Mouse (Mus musculus) lung, postnatal 0 days (tissue): ENCODE measurements at regions not wholly inside any gene's neighbourhood (a gene's known extent, or its start where the extent isn't known, plus 50 kb on each side); places are given as distances from the start of the nearest gene placed in this dataset.

Experiments used
- CTCF ChIP-seq: IDR thresholded peaks from 2 replicates; pipeline ENCODE4 v1.5.1; 2016; ENCODE audit warnings: antibody characterized with exemption, mild to moderate bottlenecking
- EP300 ChIP-seq: IDR thresholded peaks from 2 replicates; pipeline ENCODE4 v1.6.1; 2016; ENCODE audit warnings: antibody characterized with exemption, mild to moderate bottlenecking, control low read depth

DNA sequence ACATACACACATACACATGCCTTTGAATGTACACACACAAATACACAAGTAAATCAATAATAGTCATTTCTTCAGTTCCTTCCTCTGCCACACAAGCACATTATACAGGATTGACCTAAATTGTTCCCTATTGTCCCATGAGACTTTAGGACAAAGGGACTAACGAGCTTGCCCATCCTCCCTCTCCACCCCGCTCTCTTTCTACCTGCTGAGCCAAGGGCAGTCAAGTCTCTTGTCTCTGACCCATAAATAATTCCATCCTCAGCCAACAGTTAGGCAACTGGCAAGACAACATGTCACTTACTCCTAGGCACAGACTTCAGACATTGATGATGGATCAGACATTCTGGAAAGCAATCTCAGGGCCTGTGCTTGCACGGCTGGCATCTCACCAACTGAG lies 56.3 kb upstream of the Kcnk2 start:
- TF ChIP-seq CTCF (no peak), EP300 (no peak)
